Mouse (Mus musculus): Measurements from ENCODE around the gene Ajm1. TPM values are rescaled to one million over a fixed set of nuclear protein-coding genes. Genes with fewer than 3 reads are reported as not detected.

The Ajm1 gene
- total and polyA plus RNA-seq, 2 experiments from 2014 or later: 13.7 to 16.0 TPM

GRCm38 (mm10) chr2:25620386-25620785 is 38.8 kb upstream of the Ajm1 start:
- H3K4me3 ChIP-seq (ENCODE audit: low read depth, low read length): no peak overlapping the region
- TF ChIP-seq CTCF (IDR thresholded peaks at IDR 0.05; ENCODE audit: low read depth): no peak
- no peak overlapping the region for H3K9ac ChIP-seq
- ATAC-seq: no peak
- DNase-seq: no peak
- no peaks in the 10 kb centered on the region for H3K36me3 ChIP-seq (ENCODE audit: insufficient read depth)
- no peak overlapping the region for H3K4me2 ChIP-seq (ENCODE audit: low read depth)
- 79% methylated on average over 6 of the region's 6 CpGs for WGBS
- H3K4me1 ChIP-seq (ENCODE audit: insufficient read depth): peaks cover 4% of the 10 kb centered on the region; the same call in 1 of the 2 replicates
- H3K27me3 ChIP-seq (ENCODE audit: insufficient read depth, low read length): peaks cover 13% of the 10 kb centered on the region
- H3K27ac ChIP-seq (ENCODE audit: low read depth, low read length): no peak overlapping the region
- H3K9me3 ChIP-seq (ENCODE audit: low read length): no peaks in the 10 kb centered on the region

GRCm38 (mm10) chr2:25617578-25617977 is 36.0 kb upstream of the Ajm1 start, which contains the start of gene Ccdc183:
Gene Ccdc183 (minus strand): TSS chr2:25617678.
- no peak for DNase-seq

GRCm38 (mm10) chr2:25616398-25616797 is 34.8 kb upstream of the Ajm1 start:
- Histone ChIP-seq H3K27me3 (ENCODE audit: insufficient read depth, low read length) (peaks cover 19% of the 10 kb centered on the region), H3K36me3 (ENCODE audit: insufficient read depth) (no peaks in the 10 kb centered on the region), H3K4me1 (ENCODE audit: insufficient read depth) (peaks cover 4% of the 10 kb centered on the region; the same call in 1 of the 2 replicates), H3K27ac (ENCODE audit: low read depth, low read length) (no peak overlapping the region), H3K4me2 (ENCODE audit: low read depth) (no peak overlapping the region), H3K4me3 (ENCODE audit: low read depth, low read length) (no peak overlapping the region), H3K9ac (no peak overlapping the region), H3K9me3 (ENCODE audit: low read length) (no peaks in the 10 kb centered on the region)
- 20% methylated on average over 22 of the region's 22 CpGs for WGBS
- DNase-seq (no peak), ATAC-seq (no peak)
- TF ChIP-seq CTCF (IDR thresholded peaks at IDR 0.05; ENCODE audit: low read depth): no peak

More at GRCm38 (mm10) chr2:25617578-25617977, 36.0 kb upstream of the Ajm1 start, which contains the start of gene Ccdc183:
- H3K4me1 ChIP-seq (ENCODE audit: insufficient read depth): peaks cover 4% of the 10 kb centered on the region; the same call in 1 of the 2 replicates
- H3K36me3 ChIP-seq (ENCODE audit: insufficient read depth): no peaks in the 10 kb centered on the region
- no peak within 1 kb of the TSS for H3K4me3 ChIP-seq (ENCODE audit: low read depth, low read length)
- no peak for TF ChIP-seq CTCF (IDR thresholded peaks at IDR 0.05; ENCODE audit: low read depth)
- H3K27ac ChIP-seq (ENCODE audit: low read depth, low read length): no peak within 1 kb of the TSS
- H3K27me3 ChIP-seq (ENCODE audit: insufficient read depth, low read length): peaks cover 19% of the 10 kb centered on the region
- 81% methylated on average over 3 of the region's 3 CpGs for WGBS
- H3K9me3 ChIP-seq (ENCODE audit: low read length): no peaks in the 10 kb centered on the region
- no peak within 1 kb of the TSS for H3K9ac ChIP-seq
- H3K4me2 ChIP-seq (ENCODE audit: low read depth): no peak within 1 kb of the TSS
- no peak for ATAC-seq

GRCm38 (mm10) chr2:25608671-25609070 is 27.1 kb upstream of the Ajm1 start:
- H3K4me2 ChIP-seq (ENCODE audit: low read depth): peak overlapping the region; percentile 59
- H3K4me1 ChIP-seq (ENCODE audit: insufficient read depth): peaks cover 16% of the 10 kb centered on the region; the same call in 1 of the 2 replicates
- peak overlapping the region; percentile 91 for H3K27ac ChIP-seq (ENCODE audit: low read depth, low read length)
- TF ChIP-seq CTCF (IDR thresholded peaks at IDR 0.05; ENCODE audit: low read depth): no peak
- DNase-seq: no peak
- no peak for ATAC-seq
- H3K36me3 ChIP-seq (ENCODE audit: insufficient read depth): no peaks in the 10 kb centered on the region
- WGBS: 71% methylated on average over 10 of the region's 10 CpGs
- peak overlapping the region; percentile 66 for H3K4me3 ChIP-seq (ENCODE audit: low read depth, low read length)
- H3K9me3 ChIP-seq (ENCODE audit: low read length): no peaks in the 10 kb centered on the region
- H3K9ac ChIP-seq: peak overlapping the region; percentile 69; the same call in 1 of the 2 replicates
- H3K27me3 ChIP-seq (ENCODE audit: insufficient read depth, low read length): no peaks in the 10 kb centered on the region

- Histone ChIP-seq H3K4me1 (ENCODE audit: insufficient read depth) (peaks cover 16% of the 10 kb centered on the region; the same call in 1 of the 2 replicates), H3K9me3 (ENCODE audit: low read length) (no peaks in the 10 kb centered on the region), H3K27ac (ENCODE audit: low read depth, low read length) (peak within 1 kb of the TSS; percentile 91), H3K36me3 (ENCODE audit: insufficient read depth) (no peaks in the 10 kb centered on the region), H3K27me3 (ENCODE audit: insufficient read depth, low read length) (no peaks in the 10 kb centered on the region), H3K4me2 (ENCODE audit: low read depth) (peak within 1 kb of the TSS; percentile 59), H3K4me3 (ENCODE audit: low read depth, low read length) (peak within 1 kb of the TSS; percentile 66), H3K9ac (peak within 1 kb of the TSS; percentile 69)
- ATAC-seq (peak; percentile 96), DNase-seq (peak; percentile 97)
- 1% methylated on average over 80 of the region's 80 CpGs for WGBS
- no peak for TF ChIP-seq CTCF (IDR thresholded peaks at IDR 0.05; ENCODE audit: low read depth)
These were observed 26.4 kb upstream of the Ajm1 start, which contains the start of gene Rabl6 for GRCm38 (mm10) chr2:25607761-25608622. Gene Rabl6 (minus strand): TSS chr2:25608521.

- no peak overlapping the region for H3K4me2 ChIP-seq (ENCODE audit: low read depth)
- H3K9me3 ChIP-seq (ENCODE audit: low read length): no peaks in the 10 kb centered on the region
- no peak for TF ChIP-seq CTCF (IDR thresholded peaks at IDR 0.05; ENCODE audit: low read depth)
- H3K27me3 ChIP-seq (ENCODE audit: insufficient read depth, low read length): no peaks in the 10 kb centered on the region
- peaks cover 6% of the 10 kb centered on the region; the same call in 1 of the 2 replicates for H3K4me1 ChIP-seq (ENCODE audit: insufficient read depth)
- no peak for DNase-seq
- no peak overlapping the region for H3K4me3 ChIP-seq (ENCODE audit: low read depth, low read length)
- no peak overlapping the region for H3K9ac ChIP-seq
- H3K36me3 ChIP-seq (ENCODE audit: insufficient read depth): peaks cover 52% of the 10 kb centered on the region
- ATAC-seq: no peak
- 92% methylated on average over 5 of the region's 5 CpGs for WGBS
- no peak overlapping the region for H3K27ac ChIP-seq (ENCODE audit: low read depth, low read length)
These were observed 21.0 kb upstream of the Ajm1 start for GRCm38 (mm10) chr2:25602526-25602925.

GRCm38 (mm10) chr2:25600037-25600436 is 18.5 kb upstream of the Ajm1 start:
- H3K9ac ChIP-seq: no peak overlapping the region
- no peak overlapping the region for H3K4me3 ChIP-seq (ENCODE audit: low read depth, low read length)
- no peak for ATAC-seq
- no peak overlapping the region for H3K27ac ChIP-seq (ENCODE audit: low read depth, low read length)
- no peaks in the 10 kb centered on the region for H3K27me3 ChIP-seq (ENCODE audit: insufficient read depth, low read length)
- no peaks in the 10 kb centered on the region for H3K9me3 ChIP-seq (ENCODE audit: low read length)
- H3K4me1 ChIP-seq (ENCODE audit: insufficient read depth): no peaks in the 10 kb centered on the region
- no peak for TF ChIP-seq CTCF (IDR thresholded peaks at IDR 0.05; ENCODE audit: low read depth)
- peaks cover 76% of the 10 kb centered on the region for H3K36me3 ChIP-seq (ENCODE audit: insufficient read depth)
- 72% methylated on average over 2 of the region's 2 CpGs for WGBS
- no peak for DNase-seq
- H3K4me2 ChIP-seq (ENCODE audit: low read depth): no peak overlapping the region

Data from forebrain, postnatal 0 days (tissue).